In the genomic region with DNA sequence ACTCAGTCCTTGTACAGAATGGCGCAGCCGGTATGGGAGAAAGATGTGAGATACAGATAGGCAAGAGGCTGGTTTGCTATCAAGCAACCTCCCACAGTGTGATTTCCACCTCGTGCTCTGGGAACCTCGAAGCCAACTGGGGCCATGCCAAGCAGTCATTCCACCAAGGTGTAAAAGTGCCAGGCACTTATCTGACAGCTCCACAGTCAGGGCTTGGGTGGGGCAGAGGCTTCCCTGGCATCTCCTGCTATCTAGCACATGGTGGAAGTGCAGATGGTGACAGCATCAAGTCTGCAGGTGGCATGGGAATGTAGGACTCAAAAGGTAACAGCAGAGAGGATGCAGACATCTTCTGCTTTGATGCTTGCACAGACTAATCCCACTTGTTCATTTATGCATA, we compare ENCODE assay signal across 11 mouse cellular contexts.
"Had no signal": no experiment of that assay in that cellular context is flagged by ENCODE, and none has a peak within 500 bp of the region (broad histone marks: within the 10 kb centered on the region; RNA-seq: fewer than 3 reads in every experiment).

No protein-coding gene starts in this region.

- DNase-seq: kidney, adult 18-20 months; kidney, postnatal 14 days; lung, adult 18-20 months; spleen, adult 18-20 months; thymus, adult 18-20 months; thymus, postnatal 36 days had no signal

- H3K27me3 ChIP-seq: limb, embryonic 15.5 days; neural tube, embryonic 15.5 days had no signal

- H3K36me3 ChIP-seq: limb, embryonic 15.5 days; midbrain, embryonic 12.5 days; neural tube, embryonic 15.5 days had no signal

- H3K4me3 ChIP-seq: limb, embryonic 15.5 days; midbrain, embryonic 12.5 days; myocyte; neural tube, embryonic 15.5 days had no signal

- H3K27ac ChIP-seq: limb, embryonic 15.5 days; liver, embryonic 14.5 days; midbrain, embryonic 12.5 days; neural tube, embryonic 15.5 days had no signal

- H3K4me2 ChIP-seq: limb, embryonic 15.5 days; midbrain, embryonic 12.5 days; neural tube, embryonic 15.5 days had no signal

- H3K9me3 ChIP-seq: neural tube, embryonic 15.5 days had no signal

- H3K9ac ChIP-seq: limb, embryonic 15.5 days; liver, embryonic 14.5 days; midbrain, embryonic 12.5 days; neural tube, embryonic 15.5 days had no signal

- H3K4me1 ChIP-seq: limb, embryonic 15.5 days; midbrain, embryonic 12.5 days; neural tube, embryonic 15.5 days had no signal
